Mouse (Mus musculus) megakaryocyte, embryonic 14.5 days (primary cell): ENCODE results near the gene Ss18l2.

Source experiments
- FLI1 ChIP-seq: IDR thresholded peaks from 2 replicates; pipeline ENCODE4 v1.6.1; 2012; ENCODE audit warnings: low read length, inconsistent platforms, mixed read lengths
- GATA1 ChIP-seq: IDR thresholded peaks from 3 replicates; pipeline ENCODE4 v1.6.1; 2012; ENCODE audit warnings: mixed read lengths, low read length, inconsistent platforms, borderline replicate concordance

DNA sequence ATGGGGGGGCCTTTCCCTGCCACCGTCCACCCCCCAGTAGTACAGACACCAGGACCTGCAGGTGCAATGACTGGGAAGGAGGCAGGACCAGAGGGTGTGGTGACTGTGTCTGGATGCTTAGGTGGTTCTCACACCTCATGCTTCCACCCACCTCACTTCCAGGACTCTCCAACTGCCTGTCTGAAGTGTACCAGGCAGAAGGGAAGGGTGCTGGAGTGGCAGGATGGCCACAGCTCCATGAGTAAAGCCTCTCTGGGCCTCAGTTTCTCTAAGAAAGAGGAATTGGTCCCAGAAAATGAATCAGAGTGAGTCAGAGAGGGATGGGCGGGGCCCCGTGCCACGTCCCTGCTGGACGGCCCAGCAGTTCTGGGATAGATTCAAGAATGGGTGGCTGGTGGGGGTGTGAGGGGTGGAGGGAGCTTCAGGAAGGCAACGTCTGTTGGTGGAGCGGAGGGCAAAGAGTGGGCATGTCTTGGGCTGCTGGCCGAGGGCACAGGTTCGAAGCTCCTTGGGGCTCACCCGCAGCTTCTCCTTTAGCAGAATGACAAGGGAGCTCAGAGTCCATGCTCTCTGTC lies 51.0 kb downstream of the Ss18l2 start:
- TF ChIP-seq GATA1 (no peak), FLI1 (no peak)
